Mouse (Mus musculus) gonadal fat pad, adult 2 months (tissue): Measurements from ENCODE around the gene Hcn3. TPM values are rescaled to one million over a fixed set of nuclear protein-coding genes. Genes with fewer than 3 reads are reported as not detected.

ENCODE experiments used
- DNase-seq: peaks from one replicate; pipeline ENCODE4 v3.0.0-alpha.2; 2012; ENCODE audit warnings: low read depth
- polyA plus RNA-seq: library from polyadenylated mRNA; depleted of rRNA; stranded (reverse); fragments of >200 nt; gene quantifications from 2 replicates; pipeline ENCODE4 v1.2.3, GENCODE M21; 2012; rRNA removed

Gene Hcn3
- polyA plus RNA-seq, 1 experiment = 0.77 TPM

GRCm38 (mm10) chr3:89100811-89101210 is 59.2 kb downstream of the Hcn3 start, which contains the start of gene Gm43738:
Gene Gm43738, minus strand, starts transcription at chr3:89101099.
- DNase-seq = no peak

Other genes with a start within 250 kb of the Hcn3 start
- gene Msto1, start 246.2 kb downstream of the Hcn3 start, polyA plus RNA-seq = 33.3 and 40.3 TPM in 2 replicates
- 10.8 and 11.8 TPM in 2 replicates for gene Ash1l, start 209.6 kb downstream of the Hcn3 start, polyA plus RNA-seq
- 36.3 and 49.2 TPM in 2 replicates for gene Dap3, start 209.0 kb downstream of the Hcn3 start, polyA plus RNA-seq
- 38.4 and 45.6 TPM in 2 replicates for gene Rusc1, start 66.9 kb downstream of the Hcn3 start, polyA plus RNA-seq
- not detected in 2 replicates for gene Gm43738, start 59.1 kb downstream of the Hcn3 start, polyA plus RNA-seq
- gene Fdps, start 58.2 kb downstream of the Hcn3 start, polyA plus RNA-seq = 187 and 221 TPM in 2 replicates
- 6.5 and 10.3 TPM in 2 replicates for gene Pklr, start 24.1 kb downstream of the Hcn3 start, polyA plus RNA-seq
- 67.9 and 68.0 TPM in 2 replicates for gene Clk2, start 4.6 kb upstream of the Hcn3 start, polyA plus RNA-seq
- gene Scamp3, start 17.3 kb upstream of the Hcn3 start, polyA plus RNA-seq = 105 and 120 TPM in 2 replicates
- 12.9 and 14.1 TPM in 2 replicates for gene Fam189b, start 22.9 kb upstream of the Hcn3 start, polyA plus RNA-seq
- 140 and 143 TPM in 2 replicates for gene Gba, start 42.7 kb upstream of the Hcn3 start, polyA plus RNA-seq
- 30.0 and 40.7 TPM in 2 replicates for gene Thbs3, start 55.0 kb upstream of the Hcn3 start, polyA plus RNA-seq
- 150 and 153 TPM in 2 replicates for gene Mtx1, start 66.9 kb upstream of the Hcn3 start, polyA plus RNA-seq
- gene Muc1, start 68.9 kb upstream of the Hcn3 start, polyA plus RNA-seq = 0.69 and 1.5 TPM in 2 replicates
- 120 and 144 TPM in 2 replicates for gene Krtcap2, start 85.8 kb upstream of the Hcn3 start, polyA plus RNA-seq
- 3.0 and 3.3 TPM in 2 replicates for gene Trim46, start 86.1 kb upstream of the Hcn3 start, polyA plus RNA-seq
- 481 and 623 TPM in 2 replicates for gene Dpm3, start 99.2 kb upstream of the Hcn3 start, polyA plus RNA-seq
- 264 and 294 TPM in 2 replicates for gene Slc50a1, start 110.4 kb upstream of the Hcn3 start, polyA plus RNA-seq
- 36.7 and 40.9 TPM in 2 replicates for gene Efna1, start 120.9 kb upstream of the Hcn3 start, polyA plus RNA-seq
- gene Efna3, start 162.8 kb upstream of the Hcn3 start, polyA plus RNA-seq = 5.2 and 7.3 TPM in 2 replicates
- gene Efna4, start 177.8 kb upstream of the Hcn3 start, polyA plus RNA-seq = 13.7 and 15.0 TPM in 2 replicates
- 170 and 223 TPM in 2 replicates for gene Adam15, start 189.8 kb upstream of the Hcn3 start, polyA plus RNA-seq
- gene Dcst2, start 201.8 kb upstream of the Hcn3 start, polyA plus RNA-seq = 2.5 and 3.1 TPM in 2 replicates
- gene Dcst1, start 205.1 kb upstream of the Hcn3 start, polyA plus RNA-seq = 3.6 and 4.3 TPM in 2 replicates
- gene Zbtb7b, start 234.6 kb upstream of the Hcn3 start, polyA plus RNA-seq = 71.3 and 87.9 TPM in 2 replicates
- gene Lenep, start 242.6 kb upstream of the Hcn3 start, polyA plus RNA-seq = not detected in 2 replicates